Mouse (Mus musculus): ENCODE data around the gene Pkp2. TPM values are rescaled to one million over a fixed set of nuclear protein-coding genes. Genes with fewer than 3 reads are reported as not detected.
A peak's percentile ranks its signal among the peaks of the same experiment; 100 is the strongest.

The Pkp2 gene
- total RNA-seq, 2 experiments from 2014 or later = 48.9 to 56.3 TPM

DNA sequence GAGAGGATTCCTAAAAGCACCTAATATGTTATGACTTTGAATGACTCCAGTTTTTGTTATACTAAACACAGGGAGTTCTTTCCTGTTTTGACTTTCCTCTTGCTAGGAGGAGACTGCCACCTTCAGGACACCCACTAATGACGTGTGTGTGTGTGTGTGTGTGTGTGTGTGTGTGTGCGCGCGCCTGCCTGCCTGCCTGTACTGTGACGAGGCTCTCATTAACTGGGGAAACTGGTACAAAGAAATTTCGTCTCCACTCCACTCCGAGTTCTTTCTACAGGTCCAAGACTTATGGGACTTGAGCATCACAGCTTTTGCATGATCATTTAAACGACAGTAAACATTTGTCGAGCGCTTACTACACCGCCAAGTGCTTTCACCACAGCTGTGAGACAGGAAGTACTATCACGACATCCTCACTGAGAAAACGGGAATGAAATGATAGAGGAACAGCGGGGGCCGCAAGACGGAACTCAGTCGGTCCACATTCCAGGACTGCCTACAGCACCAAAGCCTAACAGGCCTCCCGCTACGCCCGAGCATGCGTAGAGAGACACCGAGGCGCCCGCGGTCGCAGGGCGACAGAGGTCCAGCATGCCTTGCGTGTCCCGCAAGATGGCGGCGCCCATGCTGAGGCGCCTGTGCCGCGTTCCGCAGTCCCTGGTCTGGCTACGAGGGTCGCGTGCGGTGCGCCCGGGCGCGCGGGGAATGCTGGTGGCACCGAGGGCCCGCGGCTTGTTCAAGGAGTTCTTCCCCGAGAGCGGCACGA lies 89.4 kb downstream of the Pkp2 start, which contains the start of gene Yars2:
Yars2 (plus strand) TSS at position 597 of the 769 bp plus-strand sequence.
- H3K4me3 ChIP-seq = peak within 1 kb of the TSS; percentile 94
- TF ChIP-seq CTCF (conservative IDR thresholded peaks at IDR 0.05) = peak; percentile 67

DNA sequence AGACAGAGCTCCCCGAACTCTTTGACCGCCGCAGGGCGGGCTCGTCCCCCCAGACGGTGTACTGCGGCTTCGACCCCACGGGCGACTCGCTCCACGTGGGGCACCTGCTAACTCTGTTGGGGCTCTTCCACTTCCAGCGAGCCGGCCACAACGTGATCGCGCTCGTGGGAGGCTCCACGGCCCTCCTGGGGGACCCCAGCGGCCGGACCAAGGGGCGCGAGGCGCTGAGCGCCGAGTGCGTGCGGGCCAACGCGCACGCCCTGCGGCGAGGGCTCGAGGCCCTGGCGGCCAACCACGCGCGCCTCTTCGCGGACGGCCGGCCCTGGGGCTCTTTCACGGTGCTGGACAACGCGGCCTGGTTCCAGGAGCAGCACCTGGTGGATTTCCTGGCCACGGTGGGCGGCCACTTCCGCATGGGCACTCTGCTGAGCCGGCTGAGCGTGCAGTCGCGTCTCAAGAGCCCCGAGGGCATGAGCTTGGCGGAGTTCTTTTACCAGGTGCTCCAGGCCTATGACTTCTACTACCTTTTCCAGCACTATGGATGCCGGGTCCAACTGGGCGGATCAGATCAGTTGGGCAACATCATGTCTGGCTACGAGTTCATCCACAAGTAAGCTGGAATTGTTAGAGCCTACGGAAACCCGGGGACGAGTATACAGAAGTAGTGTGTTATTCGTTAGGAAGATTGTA lies 90.2 kb downstream of the Pkp2 start:
- no peak for TF ChIP-seq CTCF (conservative IDR thresholded peaks at IDR 0.05)
- H3K27ac ChIP-seq = peak overlapping the region; percentile 95
- DNase-seq (ENCODE audit: low spot score in 2 of 2) = peak in 1 of 2 experiments; percentile 17

More for the DNA sequence above, 89.4 kb downstream of the Pkp2 start, which contains the start of gene Yars2:
- peak; percentile 91 to 94 for DNase-seq (ENCODE audit: low spot score in 2 of 2)
- peak within 1 kb of the TSS; percentile 95 for H3K27ac ChIP-seq

DNA sequence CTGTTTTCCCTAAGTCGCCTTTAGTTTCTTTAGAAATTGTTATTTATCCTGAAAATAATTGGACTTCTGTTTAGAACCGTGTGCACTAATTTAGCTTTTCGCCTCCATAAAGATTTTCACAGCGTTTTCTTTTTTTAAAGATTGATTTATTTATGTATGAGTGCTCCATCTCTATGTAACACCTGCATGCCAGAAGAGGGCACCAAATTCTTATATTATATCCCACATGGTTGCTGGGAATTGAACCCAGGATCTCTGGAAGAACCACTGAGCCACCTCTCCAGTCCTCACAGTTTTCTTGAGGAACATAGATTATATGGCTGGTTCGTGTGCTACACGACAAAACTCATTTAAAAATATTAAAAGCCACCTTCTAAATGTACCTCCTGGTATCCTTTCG lies 90.8 kb downstream of the Pkp2 start:
- DNase-seq (ENCODE audit: low spot score in 2 of 2) = no peak
- TF ChIP-seq CTCF (conservative IDR thresholded peaks at IDR 0.05) = peak; percentile 65
- Histone ChIP-seq H3K4me3 (peak overlapping the region; percentile 94), H3K27ac (peak overlapping the region; percentile 95; the same call in 1 of the 2 replicates)

More for the DNA sequence above, 90.2 kb downstream of the Pkp2 start:
- H3K4me3 ChIP-seq = peak overlapping the region; percentile 94

DNA sequence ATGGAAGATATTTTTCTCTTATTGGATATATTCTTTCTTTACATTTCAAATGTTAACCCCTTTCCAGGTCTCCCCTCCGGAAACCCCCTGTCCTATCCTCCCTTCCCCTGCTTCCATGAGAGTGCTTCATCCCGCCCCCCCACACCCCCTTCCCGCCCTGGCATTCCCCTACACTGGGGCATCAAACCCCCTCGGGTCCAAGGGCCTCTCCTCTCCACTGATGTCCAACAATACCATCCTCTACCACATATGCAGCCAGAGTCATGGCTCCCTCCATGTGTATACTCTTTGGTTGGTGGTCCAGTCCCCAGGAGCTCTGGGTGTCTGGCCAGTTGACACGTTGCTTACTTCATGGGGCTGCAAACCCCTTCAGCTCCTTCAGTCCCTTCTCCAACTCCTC lies 98.2 kb downstream of the Pkp2 start:
- H3K27ac ChIP-seq = no peak overlapping the region

More for the DNA sequence above, 98.2 kb downstream of the Pkp2 start:
- TF ChIP-seq CTCF (conservative IDR thresholded peaks at IDR 0.05) = no peak
- no peak for DNase-seq (ENCODE audit: low spot score in 2 of 2)
- H3K4me3 ChIP-seq = no peak overlapping the region

Other genes starting within 250 kb of the Pkp2 start
- gene Yars2, start 89.6 kb downstream of the Pkp2 start, total RNA-seq (2021) = 10 to 100 TPM; 23.5 TPM
- gene Dnm1l, start 145.6 kb downstream of the Pkp2 start, total RNA-seq (2021) = 100 to 1,000 TPM; 195 to 205 TPM